Mouse (Mus musculus) liver, postnatal 0 days (tissue): ENCODE results near the gene Ptbp2. TPM values are rescaled to one million over a fixed set of nuclear protein-coding genes. Genes with fewer than 3 reads are reported as not detected.

Experiments
- ATAC-seq: fragments of 200-750 bp; cut with Nextera tagmentation; 2 replicates; pipeline ENCODE4 v1.8.0; 2017; ENCODE audit warnings: mild to moderate bottlenecking, moderate library complexity
- DNase-seq: peaks from one replicate; pipeline ENCODE4 v3.0.0-alpha.2; 2016
- H3K27ac ChIP-seq: fragments of 300-500 bp; sonication (generic); 2 replicates; pipeline ENCODE4 v1.5.1; 2014; ENCODE audit warnings: antibody characterized with exemption, moderate library complexity, mild to moderate bottlenecking, low read depth
- H3K27me3 ChIP-seq: fragments of 300-500 bp; sonication (generic); 2 replicates; pipeline ENCODE4 v1.6.1; 2014; ENCODE audit warnings: low read length, control low read depth, mixed read lengths; ENCODE audit not compliant: insufficient read depth
- H3K36me3 ChIP-seq: fragments of 300-500 bp; sonication (generic); replicated peaks from 2 replicates; pipeline ENCODE4 v1.6.1; 2014; ENCODE audit warnings: mild to moderate bottlenecking, control low read depth, low read length, moderate library complexity, mixed read lengths; ENCODE audit not compliant: insufficient read depth
- H3K4me1 ChIP-seq: fragments of 300-500 bp; sonication (generic); 2 replicates; pipeline ENCODE4 v1.6.1; 2014; ENCODE audit warnings: antibody characterized with exemption, mild to moderate bottlenecking, control low read depth; ENCODE audit not compliant: insufficient read depth
- H3K4me2 ChIP-seq: fragments of 300-500 bp; sonication (generic); 2 replicates; pipeline ENCODE4 v1.6.1; 2014; ENCODE audit warnings: low read depth, mild to moderate bottlenecking, low read length, moderate library complexity, mixed read lengths
- H3K4me3 ChIP-seq: fragments of 300-500 bp; sonication (generic); 2 replicates; pipeline ENCODE4 v1.5.1; 2014; ENCODE audit warnings: low read depth, low read length
- H3K9ac ChIP-seq: fragments of 300-500 bp; sonication (generic); replicated peaks from 2 replicates; pipeline ENCODE4 v1.6.1; 2014; ENCODE audit warnings: mild to moderate bottlenecking, moderate library complexity
- H3K9me3 ChIP-seq: fragments of 300-500 bp; sonication (generic); 2 replicates; pipeline ENCODE4 v1.6.1; 2016; ENCODE audit warnings: mild to moderate bottlenecking, control low read depth, low read length, mixed read lengths
- CTCF ChIP-seq: sonication (generic); IDR thresholded peaks from 2 replicates; pipeline ENCODE4 v1.5.1; 2016; ENCODE audit warnings: antibody characterized with exemption, low read depth
- EP300 ChIP-seq: IDR thresholded peaks from 2 replicates; pipeline ENCODE4 v1.6.1; 2016; ENCODE audit warnings: antibody characterized with exemption, low read depth, mild to moderate bottlenecking
- WGBS: fragments of 180-500 bp; shearing (Covaris S2); extraction: QIAGEN DNeasy Blood & Tissue Kit; methylation state at CpG from one replicate; pipeline ENCODE4 v1.1.7; 2014; ENCODE audit not compliant: insufficient replicate concordance; 5-methylcytosine and 5-hydroxymethylcytosine counted together
- polyA plus RNA-seq: library from polyadenylated mRNA; unstranded; fragments of >200 nt; fragmentation: Nextera tagmentation; extraction: Ambion mirVana; gene quantifications from 2 replicates; pipeline ENCODE4 v1.2.1, GENCODE M21; 2015

Gene Ptbp2
- polyA plus RNA-seq, 1 experiment from 2014 or later: 9.1 TPM

DNA sequence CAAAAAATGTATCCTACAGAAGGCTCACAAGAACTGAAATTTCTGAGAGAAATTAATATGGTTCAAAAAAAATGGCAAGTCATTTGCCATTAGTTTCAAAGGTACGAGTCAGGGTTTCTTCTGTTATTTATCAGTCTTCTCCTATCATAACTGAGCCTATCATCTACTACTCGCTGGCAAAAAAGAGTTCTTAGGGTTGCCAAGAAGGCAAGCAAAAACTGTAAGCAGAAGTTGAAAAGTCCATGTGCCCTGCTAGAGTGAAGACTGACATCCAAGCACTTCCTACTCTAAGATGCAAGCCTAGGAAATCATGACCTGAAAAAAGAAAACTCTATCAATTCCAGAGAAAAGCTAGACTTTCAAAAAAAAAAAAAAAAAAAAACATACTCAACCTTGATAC, 20.5 kb downstream of the Ptbp2 start:
- Histone ChIP-seq H3K27me3 (no peaks in the 10 kb centered on the region), H3K36me3 (peaks cover 11% of the 10 kb centered on the region), H3K4me2 (no peak overlapping the region), H3K27ac (no peak overlapping the region), H3K4me1 (no peaks in the 10 kb centered on the region), H3K4me3 (no peak overlapping the region), H3K9me3 (no peaks in the 10 kb centered on the region), H3K9ac (no peak overlapping the region)
- TF ChIP-seq CTCF: no peak
- TF ChIP-seq EP300: no peak
- 47% methylated on average over 2 of the region's 2 CpGs for WGBS
- DNase-seq: no peak
- no peak for ATAC-seq

DNA sequence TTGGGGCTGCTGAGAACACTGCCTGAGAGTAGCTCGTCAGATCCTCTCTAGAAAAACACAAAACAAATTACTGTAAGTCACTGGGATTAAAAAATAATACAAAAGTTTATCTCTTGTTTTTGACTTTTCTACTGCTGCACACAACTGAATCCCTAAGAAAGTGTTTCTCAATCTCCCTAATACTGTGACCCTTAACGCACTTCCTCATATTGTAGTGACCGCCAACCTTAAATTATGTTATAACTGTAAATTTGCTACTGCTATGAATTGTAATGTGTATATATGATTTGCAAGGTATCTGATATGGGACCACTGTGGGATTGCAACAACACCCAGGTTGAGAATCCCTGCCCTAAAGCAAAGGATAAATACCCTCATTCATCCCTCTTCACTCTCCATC, 22.5 kb downstream of the Ptbp2 start:
- ATAC-seq (no peak), DNase-seq (no peak)
- Histone ChIP-seq H3K9ac (no peak overlapping the region), H3K27me3 (no peaks in the 10 kb centered on the region), H3K4me1 (no peaks in the 10 kb centered on the region), H3K36me3 (peaks cover 11% of the 10 kb centered on the region), H3K27ac (no peak overlapping the region), H3K4me3 (no peak overlapping the region), H3K9me3 (no peaks in the 10 kb centered on the region), H3K4me2 (no peak overlapping the region)
- TF ChIP-seq CTCF (no peak), EP300 (no peak)
- WGBS: 78% methylated on average over 3 of the region's 3 CpGs

DNA sequence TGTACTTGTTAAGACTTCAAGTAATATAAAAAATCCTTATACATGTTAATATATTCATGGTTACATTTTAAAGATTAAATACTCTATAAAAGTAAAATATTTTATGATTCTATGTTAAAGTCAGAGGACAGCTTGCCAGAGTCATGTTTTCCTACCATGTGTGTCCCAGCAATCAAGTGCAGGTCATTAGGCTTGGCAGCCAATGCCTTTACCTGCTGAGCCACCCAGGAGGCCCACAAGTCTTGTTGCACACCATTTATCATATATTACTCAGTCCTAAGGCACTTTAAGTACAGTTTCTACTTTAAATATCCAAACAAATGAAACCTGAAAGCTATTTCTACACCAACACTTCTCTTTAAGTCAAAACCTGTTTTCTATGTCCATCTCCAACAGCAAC, 30.5 kb downstream of the Ptbp2 start:
- Histone ChIP-seq H3K4me1 (no peaks in the 10 kb centered on the region), H3K9me3 (no peaks in the 10 kb centered on the region), H3K36me3 (peaks cover 13% of the 10 kb centered on the region), H3K4me2 (no peak overlapping the region), H3K27ac (no peak overlapping the region), H3K9ac (no peak overlapping the region), H3K27me3 (no peaks in the 10 kb centered on the region), H3K4me3 (no peak overlapping the region)
- DNase-seq (no peak), ATAC-seq (no peak)
- TF ChIP-seq CTCF (no peak), EP300 (no peak)

DNA sequence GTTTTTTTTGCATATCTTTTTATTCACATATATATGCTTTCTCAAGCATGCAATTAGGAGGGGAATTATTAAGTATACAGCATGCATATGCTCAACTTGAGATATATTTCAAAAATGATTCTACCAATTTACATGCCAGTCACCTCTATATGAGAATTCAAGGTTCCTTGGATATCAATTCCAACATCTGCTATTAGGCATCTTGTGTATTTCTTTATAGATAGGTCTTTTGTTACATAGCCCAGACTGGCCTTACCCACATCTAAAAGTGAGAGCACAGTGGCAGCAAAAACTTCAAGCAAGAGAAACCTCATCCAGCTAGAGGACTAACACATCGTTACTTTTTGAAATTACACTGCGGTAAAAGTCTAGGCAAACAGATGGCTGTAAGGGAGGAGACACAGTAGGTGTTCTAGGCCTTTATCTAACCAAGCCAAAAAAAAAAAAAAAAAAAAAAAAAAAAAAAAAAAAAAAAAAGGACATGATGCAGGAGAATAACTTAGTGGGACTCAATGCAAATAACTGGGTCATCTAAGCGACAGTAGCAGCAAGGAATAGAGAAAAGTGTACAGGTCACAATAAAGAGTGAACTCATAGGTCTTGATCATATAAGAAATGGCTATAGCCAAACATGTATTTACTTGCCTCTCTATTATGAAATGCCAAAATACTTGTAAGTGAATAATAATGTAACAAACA, 34.6 kb downstream of the Ptbp2 start:
- no peak overlapping the region for H3K4me3 ChIP-seq
- no peak overlapping the region for H3K27ac ChIP-seq
- 79% methylated on average over 3 of the region's 3 CpGs for WGBS
- H3K27me3 ChIP-seq: no peaks in the 10 kb centered on the region
- H3K36me3 ChIP-seq: peaks cover 13% of the 10 kb centered on the region
- no peak for DNase-seq
- H3K9me3 ChIP-seq: no peaks in the 10 kb centered on the region
- no peaks in the 10 kb centered on the region for H3K4me1 ChIP-seq
- TF ChIP-seq EP300 (no peak), CTCF (no peak)
- no peak overlapping the region for H3K4me2 ChIP-seq
- H3K9ac ChIP-seq: no peak overlapping the region
- no peak for ATAC-seq

DNA sequence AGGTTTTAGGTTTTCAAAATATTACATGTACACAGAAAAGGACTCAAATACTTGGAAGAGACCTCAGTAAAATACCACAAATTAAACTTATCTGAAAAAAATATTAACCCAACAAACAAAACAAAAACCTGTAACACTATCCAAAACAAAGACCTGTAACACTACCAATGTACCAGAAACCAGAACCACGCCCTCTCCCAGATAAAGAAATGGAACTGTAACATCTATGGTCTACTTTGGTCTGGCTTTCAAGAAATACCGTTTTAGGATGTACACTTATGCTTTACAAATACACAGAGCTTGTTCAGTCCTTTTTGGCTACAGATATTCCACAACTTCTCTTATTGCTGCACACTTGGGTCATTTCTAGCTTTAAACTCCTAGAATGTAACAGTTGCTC, 35.1 kb downstream of the Ptbp2 start:
- Histone ChIP-seq H3K4me1 (no peaks in the 10 kb centered on the region), H3K9ac (no peak overlapping the region), H3K9me3 (no peaks in the 10 kb centered on the region), H3K27me3 (no peaks in the 10 kb centered on the region), H3K36me3 (peaks cover 13% of the 10 kb centered on the region), H3K4me2 (no peak overlapping the region), H3K27ac (no peak overlapping the region), H3K4me3 (no peak overlapping the region)
- no peak for ATAC-seq
- no peak for DNase-seq
- TF ChIP-seq CTCF (no peak), EP300 (no peak)
- WGBS: 74% methylated on average over 2 of the region's 2 CpGs

DNA sequence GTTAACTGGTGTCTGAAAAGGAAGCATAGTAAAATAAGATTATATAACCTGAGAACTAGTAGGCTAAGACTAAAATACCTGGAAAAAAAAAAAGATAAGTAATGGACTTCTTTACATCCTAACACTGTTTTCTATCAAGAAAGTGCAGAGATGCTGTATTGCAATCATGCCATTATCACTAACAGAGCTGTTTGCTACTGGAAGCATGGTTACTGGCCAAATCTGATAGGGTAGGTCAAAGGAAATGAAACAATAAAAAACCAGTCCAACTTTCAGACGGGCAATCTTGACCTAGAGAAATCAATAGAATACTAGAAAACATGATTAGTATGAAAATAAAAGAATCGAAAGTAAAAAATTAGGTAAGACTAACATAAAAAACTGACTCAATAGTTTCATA, 37.6 kb downstream of the Ptbp2 start:
- 68% methylated on average over 2 of the region's 2 CpGs for WGBS
- H3K9ac ChIP-seq: no peak overlapping the region
- H3K27me3 ChIP-seq: no peaks in the 10 kb centered on the region
- ATAC-seq: no peak
- H3K4me2 ChIP-seq: no peak overlapping the region
- no peaks in the 10 kb centered on the region for H3K9me3 ChIP-seq
- no peak for DNase-seq
- no peak overlapping the region for H3K4me3 ChIP-seq
- no peak for TF ChIP-seq EP300
- no peak for TF ChIP-seq CTCF
- H3K4me1 ChIP-seq: no peaks in the 10 kb centered on the region
- peaks cover 15% of the 10 kb centered on the region for H3K36me3 ChIP-seq
- no peak overlapping the region for H3K27ac ChIP-seq

DNA sequence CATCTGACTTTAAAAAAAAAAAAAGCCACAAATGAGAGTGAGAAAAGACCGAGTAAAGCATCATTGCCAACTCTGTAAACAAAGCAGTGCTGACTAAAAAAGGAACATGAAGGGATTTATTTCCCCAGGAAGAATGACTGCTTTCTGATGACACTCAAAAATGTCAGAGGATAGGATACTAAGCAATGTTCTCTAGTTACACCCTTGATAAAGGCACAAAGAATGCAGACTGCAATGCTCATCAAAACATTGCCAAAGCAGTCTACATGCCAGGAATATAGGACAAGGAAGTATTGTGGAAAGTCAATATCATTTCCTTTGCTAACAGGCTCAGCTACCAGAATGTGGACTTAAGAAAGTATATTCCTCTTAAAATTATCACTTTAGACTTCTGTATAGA, 38.5 kb downstream of the Ptbp2 start:
- 54% methylated on average over 1 of the region's 1 CpGs for WGBS
- DNase-seq: no peak
- no peak for TF ChIP-seq CTCF
- TF ChIP-seq EP300: no peak
- Histone ChIP-seq H3K4me1 (no peaks in the 10 kb centered on the region), H3K27me3 (no peaks in the 10 kb centered on the region), H3K36me3 (peaks cover 12% of the 10 kb centered on the region), H3K9ac (no peak overlapping the region), H3K4me2 (no peak overlapping the region), H3K27ac (no peak overlapping the region), H3K9me3 (no peaks in the 10 kb centered on the region), H3K4me3 (no peak overlapping the region)
- no peak for ATAC-seq
